Mouse (Mus musculus) stomach, embryonic 15.5 days (tissue): ENCODE data around the gene Plxna4. TPM values are rescaled to one million over a fixed set of nuclear protein-coding genes. Genes with fewer than 3 reads are reported as not detected.

Experiments used
- ATAC-seq: fragments of 200-750 bp; cut with Nextera tagmentation; 2 replicates; pipeline ENCODE4 v1.8.0; 2017; ENCODE audit warnings: low read depth, moderate number of reproducible peaks, moderate TSS enrichment; ENCODE audit not compliant: insufficient read depth, low FRiP score
- H3K27ac ChIP-seq: fragments of 300-500 bp; sonication (generic); 2 replicates; pipeline ENCODE4 v1.5.1; 2015; ENCODE audit warnings: mild to moderate bottlenecking, inconsistent platforms
- H3K27me3 ChIP-seq: fragments of 300-500 bp; sonication (generic); replicated peaks from 2 replicates; pipeline ENCODE4 v1.6.1; 2015; ENCODE audit warnings: inconsistent platforms
- H3K36me3 ChIP-seq: fragments of 300-500 bp; sonication (generic); 2 replicates; pipeline ENCODE4 v1.6.1; 2015; ENCODE audit warnings: inconsistent platforms
- H3K4me1 ChIP-seq: fragments of 300-500 bp; sonication (generic); 2 replicates; pipeline ENCODE4 v1.6.1; 2015; ENCODE audit warnings: inconsistent platforms
- H3K4me2 ChIP-seq: fragments of 300-500 bp; sonication (generic); 2 replicates; pipeline ENCODE4 v1.6.1; 2015; ENCODE audit warnings: mild to moderate bottlenecking, inconsistent platforms
- H3K4me3 ChIP-seq: fragments of 300-500 bp; sonication (generic); replicated peaks from 2 replicates; pipeline ENCODE4 v1.5.1; 2015; ENCODE audit warnings: inconsistent platforms
- H3K9ac ChIP-seq: fragments of 300-500 bp; sonication (generic); 2 replicates; pipeline ENCODE4 v1.6.1; 2015; ENCODE audit warnings: inconsistent platforms
- H3K9me3 ChIP-seq: fragments of 300-500 bp; sonication (generic); 2 replicates; pipeline ENCODE4 v1.6.1; 2016; ENCODE audit warnings: inconsistent platforms
- WGBS: fragments of 180-500 bp; shearing (Covaris S2); methylation state at CpG from one replicate; pipeline ENCODE4 v1.1.7; 2015; 5-methylcytosine and 5-hydroxymethylcytosine counted together
- polyA plus RNA-seq: library from polyadenylated mRNA; unstranded; fragments of >200 nt; fragmentation: Nextera tagmentation; extraction: Ambion mirVana; gene quantifications from 2 replicates; pipeline ENCODE4 v1.2.1, GENCODE M21; 2015

Plxna4 gene
- polyA plus RNA-seq, 1 experiment from 2014 or later: 2.3 TPM

- ATAC-seq: no peak
- Histone ChIP-seq H3K27me3 (0 out of 2 replicates have a peak, but pooled peaks cover 5% of the 10 kb centered on the region), H3K4me1 (no peaks in the 10 kb centered on the region), H3K9me3 (no peaks in the 10 kb centered on the region), H3K4me2 (no peak overlapping the region), H3K27ac (no peak overlapping the region), H3K9ac (no peak overlapping the region), H3K36me3 (no peaks in the 10 kb centered on the region), H3K4me3 (no peak overlapping the region)
- 31% methylated on average over 5 of the region's 5 CpGs for WGBS
Observed at GRCm38 (mm10) chr6:32327173-32327572, 260.8 kb downstream of the Plxna4 start.

DNA sequence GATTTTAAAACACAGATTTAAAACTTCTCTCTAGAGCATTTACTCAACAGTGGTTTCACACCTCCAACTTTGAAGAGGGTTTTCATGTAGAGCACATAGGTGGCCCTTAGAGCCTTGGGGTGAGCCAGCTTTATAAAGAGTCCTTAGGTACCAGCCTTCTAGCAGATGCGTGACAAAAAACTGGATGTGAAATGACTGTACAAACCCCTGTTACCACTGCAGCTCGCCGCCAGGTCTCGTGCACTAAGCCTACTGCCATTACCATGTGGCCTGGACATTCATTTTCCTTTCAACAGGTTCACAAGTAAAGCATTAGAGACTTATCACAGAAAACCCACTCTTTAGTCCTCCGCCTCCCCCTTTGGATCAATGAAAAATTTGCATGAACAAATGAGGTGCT lies 261.6 kb downstream of the Plxna4 start:
- Histone ChIP-seq H3K4me1 (no peaks in the 10 kb centered on the region), H3K4me2 (no peak overlapping the region), H3K9ac (no peak overlapping the region), H3K36me3 (no peaks in the 10 kb centered on the region), H3K4me3 (no peak overlapping the region), H3K27me3 (0 out of 2 replicates have a peak, but pooled peaks cover 5% of the 10 kb centered on the region), H3K27ac (no peak overlapping the region), H3K9me3 (no peaks in the 10 kb centered on the region)
- ATAC-seq: no peak
- 79% methylated on average over 5 of the region's 5 CpGs for WGBS

- no peak overlapping the region for H3K9ac ChIP-seq
- no peaks in the 10 kb centered on the region for H3K4me1 ChIP-seq
- H3K27me3 ChIP-seq: 0 out of 2 replicates have a peak, but pooled peaks cover 5% of the 10 kb centered on the region
- no peak for ATAC-seq
- WGBS: 73% methylated on average over 7 of the region's 7 CpGs
- no peak overlapping the region for H3K4me3 ChIP-seq
- no peaks in the 10 kb centered on the region for H3K9me3 ChIP-seq
- no peaks in the 10 kb centered on the region for H3K36me3 ChIP-seq
- H3K27ac ChIP-seq: no peak overlapping the region
- no peak overlapping the region for H3K4me2 ChIP-seq
Observed at GRCm38 (mm10) chr6:32325851-32326250, 262.1 kb downstream of the Plxna4 start.

DNA sequence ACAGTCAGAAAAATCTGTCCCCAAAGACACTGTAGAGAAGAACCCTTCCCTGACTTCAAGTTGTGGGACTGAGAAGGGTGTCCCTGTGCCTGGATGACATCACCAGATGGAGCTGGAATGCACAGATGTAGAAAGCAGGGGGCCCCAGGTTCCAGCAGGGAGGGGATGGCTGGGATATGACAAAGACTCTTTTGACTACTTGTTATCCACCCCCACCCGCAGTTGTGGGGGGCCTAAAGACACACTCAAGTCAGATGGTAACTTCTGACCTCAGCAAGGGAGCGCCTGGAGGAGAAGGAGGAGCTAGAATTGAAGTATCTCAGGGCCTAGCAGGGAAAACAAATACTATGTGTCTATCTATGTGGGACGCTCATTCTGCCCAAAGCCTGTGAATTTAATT lies 266.8 kb downstream of the Plxna4 start:
- no peak for ATAC-seq
- Histone ChIP-seq H3K4me3 (no peak overlapping the region), H3K4me1 (no peaks in the 10 kb centered on the region), H3K9ac (no peak overlapping the region), H3K27ac (no peak overlapping the region), H3K4me2 (no peak overlapping the region), H3K27me3 (no peaks in the 10 kb centered on the region), H3K9me3 (no peaks in the 10 kb centered on the region), H3K36me3 (no peaks in the 10 kb centered on the region)
- 58% methylated on average over 3 of the region's 3 CpGs for WGBS

DNA sequence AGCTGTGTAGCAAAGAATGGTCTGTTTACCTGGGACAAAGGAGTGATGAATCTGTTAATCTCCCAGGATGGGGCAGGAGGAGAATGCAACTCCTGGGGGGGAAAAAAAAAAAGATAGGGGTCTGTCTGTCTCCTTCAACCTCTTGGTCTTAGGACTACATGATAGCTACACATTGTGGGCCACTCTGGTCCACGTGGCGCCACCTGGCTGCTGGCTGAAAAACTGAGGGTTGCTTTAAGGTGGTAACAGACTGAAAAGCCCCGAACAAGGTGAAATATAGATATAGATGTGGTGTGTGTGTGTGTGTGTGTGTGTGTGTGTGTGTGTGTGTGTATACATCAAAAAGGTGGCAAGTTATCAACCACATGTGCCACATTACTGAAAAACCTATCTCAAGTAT lies 267.7 kb downstream of the Plxna4 start:
- H3K36me3 ChIP-seq: no peaks in the 10 kb centered on the region
- no peak overlapping the region for H3K4me3 ChIP-seq
- 27% methylated on average over 3 of the region's 3 CpGs for WGBS
- H3K4me2 ChIP-seq: no peak overlapping the region
- no peak for ATAC-seq
- H3K9me3 ChIP-seq: no peaks in the 10 kb centered on the region
- H3K4me1 ChIP-seq: no peaks in the 10 kb centered on the region
- no peak overlapping the region for H3K27ac ChIP-seq
- H3K9ac ChIP-seq: no peak overlapping the region
- no peaks in the 10 kb centered on the region for H3K27me3 ChIP-seq

DNA sequence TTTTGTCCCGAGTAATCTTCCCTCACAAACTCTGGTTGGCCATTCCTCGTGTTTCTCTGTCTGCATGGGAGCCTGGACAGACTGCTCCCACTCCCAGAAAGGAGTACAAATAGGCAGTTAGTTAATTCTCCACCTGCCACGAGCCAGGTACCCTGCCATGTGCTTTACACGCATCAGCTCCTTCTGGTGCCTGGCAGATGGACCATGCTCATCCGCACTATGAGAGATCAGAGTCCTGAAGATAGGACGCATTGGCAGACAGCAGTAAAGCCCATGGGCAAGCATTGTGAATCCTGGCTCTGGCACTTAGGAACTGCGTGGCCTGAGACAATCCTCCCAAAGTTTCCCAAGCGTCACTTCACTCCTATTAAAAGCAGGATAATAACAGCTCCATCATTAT lies 270.5 kb downstream of the Plxna4 start:
- Histone ChIP-seq H3K27me3 (no peaks in the 10 kb centered on the region), H3K9ac (no peak overlapping the region), H3K36me3 (no peaks in the 10 kb centered on the region), H3K4me3 (no peak overlapping the region), H3K4me2 (no peak overlapping the region), H3K9me3 (no peaks in the 10 kb centered on the region), H3K27ac (no peak overlapping the region), H3K4me1 (no peaks in the 10 kb centered on the region)
- 75% methylated on average over 8 of the region's 8 CpGs for WGBS
- ATAC-seq: no peak

GRCm38 (mm10) chr6:32315011-32315450 lies 273.0 kb downstream of the Plxna4 start:
- WGBS: 10% methylated on average over 6 of the region's 6 CpGs
- no peak overlapping the region for H3K9ac ChIP-seq
- no peaks in the 10 kb centered on the region for H3K36me3 ChIP-seq
- H3K4me3 ChIP-seq: no peak overlapping the region
- no peaks in the 10 kb centered on the region for H3K27me3 ChIP-seq
- H3K27ac ChIP-seq: no peak overlapping the region
- H3K9me3 ChIP-seq: no peaks in the 10 kb centered on the region
- no peaks in the 10 kb centered on the region for H3K4me1 ChIP-seq
- H3K4me2 ChIP-seq: no peak overlapping the region
- no peak for ATAC-seq

- no peaks in the 10 kb centered on the region for H3K36me3 ChIP-seq
- H3K4me1 ChIP-seq: no peaks in the 10 kb centered on the region
- ATAC-seq: no peak
- 81% methylated on average over 4 of the region's 4 CpGs for WGBS
- H3K9ac ChIP-seq: no peak overlapping the region
- no peaks in the 10 kb centered on the region for H3K9me3 ChIP-seq
- H3K4me3 ChIP-seq: no peak overlapping the region
- H3K27ac ChIP-seq: no peak overlapping the region
- no peaks in the 10 kb centered on the region for H3K27me3 ChIP-seq
- H3K4me2 ChIP-seq: no peak overlapping the region
Observed at GRCm38 (mm10) chr6:32309147-32309546, 278.8 kb downstream of the Plxna4 start.

- Histone ChIP-seq H3K27ac (no peak overlapping the region), H3K4me3 (no peak overlapping the region), H3K4me2 (no peak overlapping the region), H3K36me3 (no peaks in the 10 kb centered on the region), H3K27me3 (no peaks in the 10 kb centered on the region), H3K4me1 (no peaks in the 10 kb centered on the region), H3K9me3 (no peaks in the 10 kb centered on the region), H3K9ac (no peak overlapping the region)
- no peak for ATAC-seq
- 64% methylated on average over 2 of the region's 2 CpGs for WGBS
Observed at GRCm38 (mm10) chr6:32300611-32301010, 287.4 kb downstream of the Plxna4 start.

DNA sequence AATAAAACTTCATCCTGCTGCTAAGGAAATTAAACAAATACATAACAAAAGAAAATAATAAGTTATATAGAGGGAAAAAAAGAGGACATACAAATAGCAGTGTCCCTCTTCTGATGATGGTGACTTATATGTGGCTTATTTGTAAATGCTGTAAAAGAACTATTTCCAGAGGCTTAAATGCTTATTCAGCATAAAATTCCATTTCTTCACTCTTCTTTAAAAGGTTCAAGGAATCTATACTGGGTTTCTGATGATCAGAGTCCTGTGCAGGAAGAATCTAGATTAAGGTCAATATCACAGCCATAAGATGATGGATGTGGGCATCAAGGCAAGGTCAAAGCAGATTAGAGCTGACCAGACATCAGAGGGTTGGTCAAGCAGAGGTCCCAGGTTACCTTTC lies 306.5 kb downstream of the Plxna4 start:
- Histone ChIP-seq H3K4me1 (no peaks in the 10 kb centered on the region), H3K36me3 (no peaks in the 10 kb centered on the region), H3K4me2 (no peak overlapping the region), H3K9me3 (no peaks in the 10 kb centered on the region), H3K27me3 (no peaks in the 10 kb centered on the region), H3K9ac (no peak overlapping the region), H3K4me3 (no peak overlapping the region), H3K27ac (no peak overlapping the region)
- ATAC-seq: no peak

GRCm38 (mm10) chr6:32280728-32281127 lies 307.3 kb downstream of the Plxna4 start:
- ATAC-seq: no peak
- no peak overlapping the region for H3K4me3 ChIP-seq
- H3K36me3 ChIP-seq: no peaks in the 10 kb centered on the region
- WGBS: 60% methylated on average over 2 of the region's 2 CpGs
- no peak overlapping the region for H3K9ac ChIP-seq
- no peak overlapping the region for H3K27ac ChIP-seq
- H3K4me2 ChIP-seq: no peak overlapping the region
- H3K9me3 ChIP-seq: no peaks in the 10 kb centered on the region
- H3K4me1 ChIP-seq: no peaks in the 10 kb centered on the region
- no peaks in the 10 kb centered on the region for H3K27me3 ChIP-seq

DNA sequence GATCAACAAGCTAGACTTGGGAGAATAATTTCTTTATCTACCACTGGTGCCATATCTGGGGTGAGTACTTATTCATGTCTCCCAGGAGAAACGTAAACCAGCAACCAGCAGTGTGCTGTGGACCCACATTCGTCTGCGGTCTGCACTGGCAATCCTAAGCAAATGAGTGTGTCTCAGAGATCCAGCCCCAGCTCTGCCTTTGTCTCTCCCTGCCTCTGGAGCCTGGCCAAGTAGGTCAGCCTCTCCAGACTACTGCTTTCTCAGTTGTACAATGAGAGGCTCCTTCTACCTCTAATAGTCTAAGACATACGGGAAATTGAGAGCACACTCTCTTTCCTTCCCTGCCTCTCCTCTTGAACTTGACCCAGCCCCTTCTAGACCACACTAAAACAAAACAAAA lies 316.5 kb downstream of the Plxna4 start:
- Histone ChIP-seq H3K9ac (no peak overlapping the region), H3K4me1 (no peaks in the 10 kb centered on the region), H3K9me3 (no peaks in the 10 kb centered on the region), H3K4me2 (no peak overlapping the region), H3K27me3 (no peaks in the 10 kb centered on the region), H3K36me3 (no peaks in the 10 kb centered on the region), H3K4me3 (no peak overlapping the region), H3K27ac (no peak overlapping the region)
- 72% methylated on average over 4 of the region's 4 CpGs for WGBS
- no peak for ATAC-seq

DNA sequence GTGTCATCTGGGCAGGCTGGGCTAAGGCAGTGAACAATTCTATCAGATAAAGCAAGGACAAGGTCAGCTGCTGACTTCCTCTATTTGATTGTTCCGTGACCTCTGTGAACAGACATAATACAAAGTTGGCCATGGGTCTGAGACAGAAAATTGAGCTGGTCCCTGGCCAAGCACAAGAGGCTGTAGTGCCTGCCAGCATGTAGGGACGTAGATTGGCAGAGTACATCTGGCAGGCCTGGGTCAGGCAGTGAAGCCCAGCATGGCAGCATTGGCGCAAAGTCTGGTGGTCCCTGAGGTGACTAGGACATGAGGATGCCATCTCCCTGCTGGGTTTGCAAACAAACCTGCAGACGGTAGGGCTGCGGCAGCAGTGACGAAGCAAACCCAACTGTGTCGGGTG lies 321.9 kb downstream of the Plxna4 start:
- no peak overlapping the region for H3K4me2 ChIP-seq
- H3K27ac ChIP-seq: no peak overlapping the region
- H3K36me3 ChIP-seq: no peaks in the 10 kb centered on the region
- WGBS: 86% methylated on average over 7 of the region's 7 CpGs
- no peak for ATAC-seq
- H3K9ac ChIP-seq: no peak overlapping the region
- H3K9me3 ChIP-seq: no peaks in the 10 kb centered on the region
- no peak overlapping the region for H3K4me3 ChIP-seq
- no peaks in the 10 kb centered on the region for H3K27me3 ChIP-seq
- no peaks in the 10 kb centered on the region for H3K4me1 ChIP-seq
